Mouse (Mus musculus) hindbrain, postnatal 0 days (tissue): ENCODE results near the gene Erg. TPM values are rescaled to one million over a fixed set of nuclear protein-coding genes. Genes with fewer than 3 reads are reported as not detected.
A peak's percentile ranks its signal among the peaks of the same experiment; 100 is the strongest.

Experiments used
- ATAC-seq: fragments of 200-750 bp; cut with Nextera tagmentation; 2 replicates; pipeline ENCODE4 v1.8.0; 2017; ENCODE audit warnings: mild to moderate bottlenecking, moderate TSS enrichment, moderate library complexity
- DNase-seq: peaks from one replicate; pipeline ENCODE4 v3.0.0-alpha.2; 2015; ENCODE audit warnings: low spot score
- H3K27ac ChIP-seq: fragments of 300-500 bp; sonication (generic); 2 replicates; pipeline ENCODE4 v1.5.1; 2014; ENCODE audit warnings: mild to moderate bottlenecking
- H3K27me3 ChIP-seq: fragments of 300-500 bp; sonication (generic); 2 replicates; pipeline ENCODE4 v1.6.1; 2014; ENCODE audit warnings: low read length, mixed read lengths; ENCODE audit not compliant: insufficient read depth
- H3K36me3 ChIP-seq: fragments of 300-500 bp; sonication (generic); 2 replicates; pipeline ENCODE4 v1.6.1; 2014; ENCODE audit warnings: low read length, mixed read lengths; ENCODE audit not compliant: insufficient read depth
- H3K4me1 ChIP-seq: fragments of 300-500 bp; sonication (generic); 2 replicates; pipeline ENCODE4 v1.6.1; 2014; ENCODE audit warnings: antibody characterized with exemption, low read length, mixed read lengths; ENCODE audit not compliant: insufficient read depth
- H3K4me2 ChIP-seq: fragments of 300-500 bp; sonication (generic); 2 replicates; pipeline ENCODE4 v1.6.1; 2014; ENCODE audit warnings: low read depth, mild to moderate bottlenecking, low read length, moderate library complexity, mixed read lengths
- H3K4me3 ChIP-seq: fragments of 300-500 bp; sonication (generic); 2 replicates; pipeline ENCODE4 v1.5.1; 2014; ENCODE audit warnings: low read length
- H3K9ac ChIP-seq: fragments of 300-500 bp; sonication (generic); replicated peaks from 2 replicates; pipeline ENCODE4 v1.6.1; 2014; ENCODE audit warnings: mild to moderate bottlenecking, low read length, moderate library complexity, mixed read lengths
- H3K9me3 ChIP-seq: fragments of 300-500 bp; sonication (generic); 2 replicates; pipeline ENCODE4 v1.6.1; 2016; ENCODE audit warnings: low read length, mixed read lengths
- CTCF ChIP-seq: IDR thresholded peaks from 2 replicates; pipeline ENCODE4 v1.5.1; 2016; ENCODE audit warnings: antibody characterized with exemption, control low read depth, low read depth
- WGBS: fragments of 180-500 bp; shearing (Covaris S2); extraction: QIAGEN DNeasy Blood & Tissue Kit; methylation state at CpG from one replicate; pipeline ENCODE4 v1.1.7; 2014; 5-methylcytosine and 5-hydroxymethylcytosine counted together
- polyA plus RNA-seq: library from polyadenylated mRNA; unstranded; fragments of >200 nt; fragmentation: Nextera tagmentation; extraction: Ambion mirVana; gene quantifications from 2 replicates; pipeline ENCODE4 v1.2.1, GENCODE M21; 2015
- total RNA-seq: library from RNA; depleted of rRNA; stranded (reverse); fragments of >200 nt; gene quantifications from 2 replicates; pipeline ENCODE4 v1.2.3, GENCODE M21; 2014

Gene Erg
- total and polyA plus RNA-seq, 2 experiments from 2014 or later, result 2.5 to 3.8 TPM

DNA sequence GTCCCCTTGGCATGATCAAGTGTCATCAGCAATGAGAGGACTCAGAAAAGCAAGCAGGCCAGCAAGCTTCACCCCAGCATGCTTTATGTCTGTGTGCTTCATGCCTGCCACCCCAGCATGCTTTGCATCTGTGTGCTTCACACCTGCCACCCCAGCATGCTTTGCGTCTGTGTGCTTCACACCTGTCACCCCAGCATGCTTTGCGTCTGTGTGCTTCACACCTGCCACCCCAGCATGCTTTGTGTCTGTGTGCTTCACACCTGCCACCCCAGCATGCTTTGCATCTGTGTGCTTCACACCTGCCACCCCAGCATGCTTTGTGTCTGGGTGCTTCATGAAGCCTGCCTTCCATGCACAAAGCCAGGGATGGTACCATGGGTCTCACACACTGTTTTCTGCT is 33.3 kb downstream of the Erg start:
- H3K9ac ChIP-seq, result no peak overlapping the region
- 76% methylated on average over 2 of the region's 2 CpGs for WGBS
- no peak overlapping the region for H3K27ac ChIP-seq
- ATAC-seq (no peak), DNase-seq (no peak)
- H3K4me1 ChIP-seq, result peaks cover 9% of the 10 kb centered on the region; the same call in 1 of the 2 replicates
- no peak for TF ChIP-seq CTCF
- no peak overlapping the region for H3K4me2 ChIP-seq
- H3K36me3 ChIP-seq, result no peaks in the 10 kb centered on the region
- no peaks in the 10 kb centered on the region for H3K9me3 ChIP-seq
- H3K4me3 ChIP-seq, result no peak overlapping the region
- H3K27me3 ChIP-seq, result no peaks in the 10 kb centered on the region

DNA sequence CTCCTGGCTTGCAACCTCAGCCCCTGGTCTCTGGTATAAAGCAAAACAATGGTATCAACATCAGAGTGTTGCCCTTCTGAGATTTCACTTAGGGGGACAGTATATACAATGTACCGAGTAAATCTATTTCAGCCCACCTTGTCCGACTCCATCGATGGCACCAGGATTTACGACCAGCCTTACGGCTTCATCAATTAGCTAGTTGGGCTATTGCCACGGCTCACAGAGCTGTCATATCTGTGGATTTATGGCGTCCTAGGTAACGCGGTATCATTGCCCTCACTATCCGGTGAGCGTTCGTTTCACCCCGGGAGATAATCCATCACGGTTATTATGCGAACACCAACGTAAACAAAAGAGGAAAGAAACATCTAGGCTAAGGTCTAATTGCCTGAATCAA is 33.9 kb downstream of the Erg start:
- H3K4me2 ChIP-seq, result no peak overlapping the region
- no peak for ATAC-seq
- WGBS, result 46% methylated on average over 16 of the region's 16 CpGs
- no peak for TF ChIP-seq CTCF
- H3K4me1 ChIP-seq, result peaks cover 9% of the 10 kb centered on the region; the same call in 1 of the 2 replicates
- peak; percentile 34 for DNase-seq
- H3K9me3 ChIP-seq, result no peaks in the 10 kb centered on the region
- no peaks in the 10 kb centered on the region for H3K36me3 ChIP-seq
- H3K27ac ChIP-seq, result no peak overlapping the region
- no peaks in the 10 kb centered on the region for H3K27me3 ChIP-seq
- no peak overlapping the region for H3K4me3 ChIP-seq
- H3K9ac ChIP-seq, result no peak overlapping the region

DNA sequence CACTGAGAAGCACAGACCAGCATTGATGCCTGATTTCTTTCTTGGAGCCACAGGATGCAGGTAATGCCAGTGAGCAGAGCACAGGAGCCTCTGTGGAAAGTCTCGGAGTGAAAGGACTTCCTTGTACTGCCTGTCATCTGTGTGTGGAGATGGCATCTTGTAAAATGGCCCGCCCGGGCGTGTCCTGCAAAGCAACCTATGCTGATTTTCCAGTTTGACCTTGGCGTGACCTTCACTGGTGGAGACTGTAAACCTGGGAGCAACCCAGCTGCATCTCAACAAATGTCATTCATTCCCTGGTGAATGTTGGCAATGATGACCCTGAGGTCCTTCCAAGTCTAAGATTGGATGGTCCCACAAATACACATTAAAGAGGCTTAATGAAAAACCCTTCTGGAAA is 35.9 kb downstream of the Erg start:
- DNase-seq (no peak), ATAC-seq (no peak)
- TF ChIP-seq CTCF, result no peak
- Histone ChIP-seq H3K4me2 (no peak overlapping the region), H3K9me3 (no peaks in the 10 kb centered on the region), H3K4me3 (no peak overlapping the region), H3K27ac (no peak overlapping the region), H3K27me3 (no peaks in the 10 kb centered on the region), H3K9ac (no peak overlapping the region), H3K36me3 (no peaks in the 10 kb centered on the region), H3K4me1 (peaks cover 9% of the 10 kb centered on the region; the same call in 1 of the 2 replicates)
- 91% methylated on average over 5 of the region's 5 CpGs for WGBS

DNA sequence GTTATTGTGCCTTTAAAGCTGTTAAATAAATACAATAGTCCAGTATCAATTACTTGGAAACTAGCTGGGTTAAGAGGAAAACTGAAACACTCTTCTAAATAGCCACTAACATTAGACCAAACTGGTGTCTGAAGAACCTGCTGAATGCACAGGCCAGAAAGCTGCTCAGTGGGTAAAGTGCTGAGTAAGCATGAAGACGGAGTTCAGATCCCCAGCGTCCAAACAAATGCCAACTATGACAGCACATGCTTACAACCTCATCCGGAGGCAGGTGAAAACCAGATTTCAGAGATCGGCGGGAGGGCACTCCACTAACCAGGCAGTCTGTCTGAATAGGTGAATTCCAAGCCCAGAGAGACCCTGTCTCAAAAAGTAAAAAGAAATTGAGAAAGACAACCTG is 41.6 kb downstream of the Erg start:
- Histone ChIP-seq H3K9me3 (no peaks in the 10 kb centered on the region), H3K4me3 (no peak overlapping the region), H3K36me3 (no peaks in the 10 kb centered on the region), H3K9ac (no peak overlapping the region), H3K27me3 (no peaks in the 10 kb centered on the region), H3K27ac (no peak overlapping the region), H3K4me1 (no peaks in the 10 kb centered on the region), H3K4me2 (no peak overlapping the region)
- 86% methylated on average over 5 of the region's 5 CpGs for WGBS
- ATAC-seq, result no peak
- no peak for DNase-seq
- no peak for TF ChIP-seq CTCF

DNA sequence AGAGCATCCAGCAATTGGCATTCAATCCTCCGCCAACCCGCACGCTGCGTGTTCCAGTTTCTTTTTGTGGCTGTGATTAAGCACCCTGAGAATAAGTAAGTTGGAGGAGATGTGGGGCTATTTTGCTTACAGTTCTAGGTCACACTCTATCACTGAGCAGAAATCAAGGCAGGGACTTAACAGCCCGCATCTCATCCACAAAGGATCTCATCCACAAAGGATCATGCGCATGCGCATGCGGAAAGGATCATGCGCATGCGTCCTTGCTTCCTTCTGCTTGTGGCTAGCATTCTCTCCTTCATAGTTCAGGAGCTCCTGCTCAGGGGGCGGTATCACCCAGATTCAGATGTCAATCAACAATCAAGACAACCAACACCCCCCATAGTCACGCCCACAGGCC is 42.9 kb downstream of the Erg start:
- WGBS, result 91% methylated on average over 12 of the region's 12 CpGs
- H3K36me3 ChIP-seq, result no peaks in the 10 kb centered on the region
- no peak for ATAC-seq
- H3K4me2 ChIP-seq, result no peak overlapping the region
- no peak for TF ChIP-seq CTCF
- no peaks in the 10 kb centered on the region for H3K4me1 ChIP-seq
- no peak for DNase-seq
- H3K27ac ChIP-seq, result no peak overlapping the region
- no peak overlapping the region for H3K9ac ChIP-seq
- no peaks in the 10 kb centered on the region for H3K27me3 ChIP-seq
- no peak overlapping the region for H3K4me3 ChIP-seq
- no peaks in the 10 kb centered on the region for H3K9me3 ChIP-seq

DNA sequence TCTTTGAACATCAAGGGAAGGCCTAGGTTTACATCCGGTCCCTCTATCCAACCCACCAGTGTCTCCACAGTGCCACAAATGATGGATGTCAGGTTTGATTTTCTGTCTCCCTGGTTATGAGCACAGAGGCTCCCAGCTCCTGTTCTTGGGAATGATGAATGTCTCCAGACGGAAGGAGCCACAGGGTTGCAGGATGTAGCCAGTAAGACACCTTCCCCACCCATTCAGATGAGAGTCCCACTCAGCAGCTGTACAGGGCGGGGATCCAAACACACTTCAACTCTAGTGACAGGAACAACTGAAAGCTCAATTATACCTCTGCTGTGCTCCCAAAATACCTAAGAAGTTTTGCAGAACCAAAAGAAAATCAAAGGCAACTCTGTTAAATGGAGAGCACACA is 51.2 kb downstream of the Erg start:
- ATAC-seq, result no peak

DNA sequence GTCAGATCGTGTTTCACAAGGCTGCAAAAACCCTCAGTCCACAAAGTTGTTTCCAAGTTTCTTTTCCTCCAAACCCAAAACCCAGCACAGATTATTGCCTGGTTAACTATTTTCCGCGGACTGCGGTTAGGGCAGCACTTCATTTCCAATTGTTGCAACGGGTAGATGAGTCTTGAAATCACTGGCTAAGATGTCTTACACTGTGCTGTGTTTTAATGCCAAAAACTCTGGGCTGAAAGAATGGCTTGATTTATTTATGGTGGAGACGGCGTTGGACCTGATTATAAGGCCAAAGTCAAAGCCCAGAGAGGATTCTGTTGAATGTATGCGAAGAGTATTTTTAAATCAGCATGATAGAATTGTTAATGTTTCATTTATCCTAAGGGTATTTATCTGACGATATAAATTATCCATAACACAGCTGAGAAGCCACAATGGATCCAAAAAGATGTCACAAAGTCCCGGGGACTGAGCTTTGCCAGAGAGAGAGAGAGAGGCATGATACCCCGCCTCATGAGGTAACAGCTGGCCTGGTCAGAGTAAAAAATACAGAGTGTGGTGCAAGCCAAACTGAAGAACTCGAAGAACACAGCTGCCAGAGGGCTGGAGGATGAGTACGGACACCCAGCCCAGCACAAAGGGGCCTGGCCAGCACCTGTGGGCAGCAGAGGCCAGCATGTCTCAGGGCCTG is 53.9 kb downstream of the Erg start:
- DNase-seq (no peak), ATAC-seq (no peak)
- TF ChIP-seq CTCF, result no peak
- no peaks in the 10 kb centered on the region for H3K36me3 ChIP-seq
- no peaks in the 10 kb centered on the region for H3K9me3 ChIP-seq
- H3K27me3 ChIP-seq, result no peaks in the 10 kb centered on the region
- H3K4me2 ChIP-seq, result no peak overlapping the region
- no peaks in the 10 kb centered on the region for H3K4me1 ChIP-seq
- 71% methylated on average over 13 of the region's 13 CpGs for WGBS
- no peak overlapping the region for H3K27ac ChIP-seq
- no peak overlapping the region for H3K4me3 ChIP-seq
- no peak overlapping the region for H3K9ac ChIP-seq

More for the DNA sequence above, 51.2 kb downstream of the Erg start:
- H3K27ac ChIP-seq, result no peak overlapping the region
- DNase-seq, result no peak
- H3K9ac ChIP-seq, result no peak overlapping the region
- H3K27me3 ChIP-seq, result no peaks in the 10 kb centered on the region
- H3K4me3 ChIP-seq, result no peak overlapping the region
- no peaks in the 10 kb centered on the region for H3K4me1 ChIP-seq
- no peak overlapping the region for H3K4me2 ChIP-seq
- no peaks in the 10 kb centered on the region for H3K36me3 ChIP-seq
- TF ChIP-seq CTCF, result no peak
- 64% methylated on average over 3 of the region's 3 CpGs for WGBS
- H3K9me3 ChIP-seq, result no peaks in the 10 kb centered on the region
